Mouse (Mus musculus) testis, adult 2 months (tissue): ENCODE data around the gene Nhlh1. TPM values are rescaled to one million over a fixed set of nuclear protein-coding genes. Genes with fewer than 3 reads are reported as not detected.

ENCODE experiments used
- H3K27ac ChIP-seq: fragments of 200-500 bp; 2 replicates; pipeline ENCODE4 v1.5.1; 2012; ENCODE audit warnings: low read depth, low read length; ENCODE audit not compliant: control insufficient read depth, insufficient read depth
- H3K27me3 ChIP-seq: fragments of 200-500 bp; 2 replicates; pipeline ENCODE4 v1.6.1; 2012; ENCODE audit warnings: mild to moderate bottlenecking, low read length, moderate library complexity; ENCODE audit not compliant: control insufficient read depth, insufficient read depth
- H3K36me3 ChIP-seq: fragments of 200-500 bp; 2 replicates; pipeline ENCODE4 v1.6.1; 2012; ENCODE audit warnings: mild to moderate bottlenecking, low read length; ENCODE audit not compliant: control insufficient read depth, insufficient read depth
- H3K4me1 ChIP-seq: fragments of 200-500 bp; 2 replicates; pipeline ENCODE4 v1.6.1; 2012; ENCODE audit warnings: low read length; ENCODE audit not compliant: control insufficient read depth, insufficient read depth
- H3K4me3 ChIP-seq: fragments of 200-500 bp; 2 replicates; pipeline ENCODE4 v1.5.1; 2012; ENCODE audit warnings: low read depth, mild to moderate bottlenecking, low read length, moderate library complexity, mixed read lengths; ENCODE audit not compliant: control insufficient read depth
- CTCF ChIP-seq: fragments of 200-500 bp; IDR thresholded peaks from 2 replicates; pipeline ENCODE4 v1.5.1; 2012; ENCODE audit warnings: low read depth, mild to moderate bottlenecking, inconsistent platforms, low read length, moderate library complexity; ENCODE audit not compliant: control insufficient read depth, insufficient read depth, insufficient replicate concordance
- POLR2A ChIP-seq: fragments of 200-500 bp; IDR thresholded peaks from 2 replicates; pipeline ENCODE4 v1.6.1; 2012; ENCODE audit warnings: low read depth, mild to moderate bottlenecking, inconsistent platforms, low read length, moderate library complexity; ENCODE audit not compliant: control insufficient read depth
- polyA plus RNA-seq: library from polyadenylated mRNA; depleted of rRNA; stranded (reverse); fragments of >200 nt; gene quantifications from 2 replicates; pipeline ENCODE4 v1.2.3, GENCODE M21; 2012

Nhlh1 gene
- polyA plus RNA-seq, 1 experiment, result 0.33 TPM

DNA sequence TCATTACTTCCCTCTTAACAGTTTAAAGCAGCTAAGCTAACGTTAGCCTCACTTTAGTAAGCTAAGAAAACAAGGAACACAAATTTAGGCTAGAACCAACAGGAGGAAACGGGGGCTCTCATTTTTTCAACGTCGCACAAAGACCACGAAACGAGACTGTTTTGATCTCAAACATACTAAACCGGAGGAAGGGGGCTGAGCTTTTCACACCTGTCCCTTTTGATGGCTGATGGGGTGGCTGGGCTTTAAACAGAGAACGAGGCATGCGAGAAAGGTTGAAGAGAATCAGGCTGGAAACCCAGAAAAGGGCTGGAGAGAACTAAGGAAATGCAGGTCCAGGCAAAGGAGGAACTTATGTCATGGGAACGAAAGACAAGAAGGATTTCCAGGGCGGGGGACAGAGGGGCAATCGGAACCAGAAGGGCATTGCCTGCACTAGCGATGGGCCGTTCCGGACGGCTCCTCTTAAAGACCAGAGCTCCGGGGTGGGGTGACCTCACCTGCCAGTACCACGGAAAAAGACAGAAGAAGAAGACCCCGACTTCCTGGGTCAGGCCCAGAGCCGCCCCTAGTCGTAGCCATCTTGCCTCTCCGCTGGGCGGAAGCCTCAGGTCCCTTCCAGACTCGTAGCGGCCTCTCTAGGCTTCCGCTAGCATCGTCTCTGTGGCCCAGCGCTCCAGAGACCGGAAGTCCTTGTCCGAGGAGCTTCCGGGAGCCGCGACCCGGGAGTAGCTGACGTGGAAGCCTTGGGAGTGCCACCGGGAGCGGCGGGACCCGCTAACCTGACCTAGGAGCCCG, 24.9 kb upstream of the Nhlh1 start, which contains the start of the genes Copa and Ncstn:
Gene Copa (plus strand): TSS at position 429 of the 798 bp plus-strand sequence.
Gene Ncstn (minus strand): TSS at position 695 of the 798 bp plus-strand sequence.
- no peaks in the 10 kb centered on the region; the same call in 1 of the 2 replicates for H3K4me1 ChIP-seq
- peak within 1 kb of the TSS; percentile 96 for H3K4me3 ChIP-seq
- H3K27me3 ChIP-seq, result no peaks in the 10 kb centered on the region
- H3K36me3 ChIP-seq, result no peaks in the 10 kb centered on the region
- TF ChIP-seq CTCF, result no peak
- peak; percentile 85 for TF ChIP-seq POLR2A
- peak within 1 kb of the TSS; percentile 84 for H3K27ac ChIP-seq

DNA sequence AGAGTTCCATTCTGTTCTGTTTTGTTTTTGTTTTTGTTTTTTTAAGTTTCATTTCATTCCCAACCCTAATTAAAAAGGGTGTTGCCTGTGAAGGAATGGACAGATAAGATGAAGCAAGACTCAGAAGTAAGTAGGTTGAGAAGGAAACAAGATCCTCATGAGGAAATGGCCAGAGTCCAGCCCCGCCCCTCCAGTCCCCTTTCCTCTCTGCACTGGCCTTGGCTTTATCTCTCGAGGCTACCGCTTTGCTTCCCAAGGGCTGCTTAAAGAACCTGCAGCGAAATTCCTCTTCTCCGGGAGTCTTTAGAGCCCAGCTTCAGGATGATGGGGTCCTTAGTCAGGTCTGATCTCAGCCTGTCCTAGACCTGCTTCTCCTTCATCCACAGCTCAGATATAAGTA, 20.6 kb upstream of the Nhlh1 start:
- no peak overlapping the region for H3K4me3 ChIP-seq
- no peaks in the 10 kb centered on the region for H3K27me3 ChIP-seq
- H3K4me1 ChIP-seq, result no peaks in the 10 kb centered on the region; the same call in 1 of the 2 replicates
- H3K27ac ChIP-seq, result peak overlapping the region; percentile 26; the same call in 1 of the 2 replicates
- no peaks in the 10 kb centered on the region; the same call in 1 of the 2 replicates for H3K36me3 ChIP-seq
- TF ChIP-seq CTCF (no peak), POLR2A (no peak)

- H3K4me3 ChIP-seq, result no peak overlapping the region
- H3K36me3 ChIP-seq, result peaks cover 2% of the 10 kb centered on the region
- no peaks in the 10 kb centered on the region for H3K4me1 ChIP-seq
- TF ChIP-seq CTCF (no peak), POLR2A (no peak)
- no peaks in the 10 kb centered on the region for H3K27me3 ChIP-seq
- H3K27ac ChIP-seq, result no peak overlapping the region
Observed at GRCm38 (mm10) chr1:172072604-172073003, 15.2 kb upstream of the Nhlh1 start.

- Histone ChIP-seq H3K4me1 (no peaks in the 10 kb centered on the region), H3K36me3 (peaks cover 2% of the 10 kb centered on the region), H3K27me3 (no peaks in the 10 kb centered on the region), H3K4me3 (no peak overlapping the region), H3K27ac (no peak overlapping the region)
- TF ChIP-seq POLR2A (no peak), CTCF (no peak)
Observed at GRCm38 (mm10) chr1:172071556-172071955, 14.2 kb upstream of the Nhlh1 start.

DNA sequence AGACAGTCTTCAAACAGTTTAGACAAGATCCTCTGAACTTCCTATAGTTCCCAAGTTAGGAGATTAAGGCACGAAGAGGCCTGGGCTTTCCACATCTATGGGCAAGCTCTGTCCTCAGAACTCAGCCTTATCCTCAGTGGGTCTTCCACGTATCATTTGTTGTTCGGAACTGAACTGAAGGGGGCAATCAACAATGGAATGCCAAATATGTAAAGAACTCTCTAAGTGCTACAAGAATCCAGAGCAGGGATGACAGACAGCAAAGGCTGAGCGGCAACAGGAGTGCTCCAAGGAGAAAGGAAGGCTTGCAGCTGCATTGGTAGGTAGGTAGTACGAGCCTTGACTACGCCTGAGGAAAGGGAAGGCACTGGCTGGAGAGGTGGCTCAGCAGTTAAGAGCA, 12.9 kb upstream of the Nhlh1 start:
- no peaks in the 10 kb centered on the region for H3K27me3 ChIP-seq
- TF ChIP-seq CTCF (no peak), POLR2A (no peak)
- H3K27ac ChIP-seq, result no peak overlapping the region
- no peaks in the 10 kb centered on the region for H3K4me1 ChIP-seq
- H3K36me3 ChIP-seq, result peaks cover 2% of the 10 kb centered on the region
- H3K4me3 ChIP-seq, result no peak overlapping the region; the same call in 1 of the 2 replicates

DNA sequence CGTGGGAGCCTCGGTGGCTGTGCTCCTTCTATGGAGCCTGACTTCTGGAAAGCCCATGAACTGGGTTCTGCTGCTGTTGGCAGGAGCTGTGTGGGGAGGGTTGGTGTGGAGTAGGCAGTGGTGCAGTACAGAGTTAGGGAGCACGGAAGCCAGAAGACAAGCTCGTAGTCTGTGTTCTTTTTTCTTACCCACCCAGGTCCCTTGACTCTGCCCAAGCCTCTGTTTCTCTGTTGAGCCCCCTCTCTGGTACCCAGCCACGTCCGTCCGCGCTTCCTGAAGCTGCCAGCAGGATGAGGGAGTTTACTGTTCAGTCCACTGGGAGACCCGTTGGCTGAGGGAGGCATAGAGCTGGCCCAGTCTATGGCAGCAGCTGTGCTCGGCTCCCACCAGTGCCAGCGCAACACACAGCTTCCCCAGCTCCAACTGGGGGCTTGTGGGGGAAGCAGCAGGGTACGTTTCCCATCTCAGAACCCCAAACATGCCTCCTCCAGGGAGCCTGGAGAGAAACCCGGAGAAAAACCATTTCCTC, 7.3 kb upstream of the Nhlh1 start:
- TF ChIP-seq CTCF (no peak), POLR2A (no peak)
- no peak overlapping the region for H3K27ac ChIP-seq
- H3K36me3 ChIP-seq, result peaks cover 2% of the 10 kb centered on the region
- no peaks in the 10 kb centered on the region for H3K27me3 ChIP-seq
- no peak overlapping the region for H3K4me3 ChIP-seq
- H3K4me1 ChIP-seq, result no peaks in the 10 kb centered on the region

- Histone ChIP-seq H3K4me3 (no peak overlapping the region), H3K36me3 (no peaks in the 10 kb centered on the region; the same call in 1 of the 2 replicates), H3K4me1 (no peaks in the 10 kb centered on the region; the same call in 1 of the 2 replicates), H3K27ac (no peak overlapping the region), H3K27me3 (no peaks in the 10 kb centered on the region)
- TF ChIP-seq CTCF (no peak), POLR2A (no peak)
Observed at GRCm38 (mm10) chr1:172063291-172064023, 6.1 kb upstream of the Nhlh1 start.
